27 mouse cellular contexts compared by ENCODE assay signal in genomic region chr9:118950751-118951150, GRCm38 (mm10). TPM values are rescaled to one million over a fixed set of nuclear protein-coding genes. Genes with fewer than 3 reads are reported as not detected.
DNase-seq lines count a peak whose midpoint lies in the region; ATAC-seq and TF ChIP-seq lines count a peak whose summit lies in the region.
"Had no signal": no experiment of that assay in that cellular context is flagged by ENCODE, and none has a peak within 500 bp of the region (broad histone marks: within the 10 kb centered on the region; RNA-seq: fewer than 3 reads in every experiment).

No protein-coding gene starts in this region.

- no peaks in the 10 kb centered on the region for H3K27me3 ChIP-seq in heart, embryonic 15.5 days
- no peaks in the 10 kb centered on the region for H3K27me3 ChIP-seq in lung, postnatal 0 days (replicated peaks; ENCODE audit: insufficient read depth, low read length)
- H3K27me3 ChIP-seq: embryonic facial prominence, embryonic 15.5 days; intestine, embryonic 15.5 days; limb, embryonic 13.5 days; liver, embryonic 13.5 days; midbrain, embryonic 12.5 days had no signal

- H3K4me1 ChIP-seq in heart, embryonic 15.5 days (replicated peaks), result peaks cover 55% of the 10 kb centered on the region
- peaks cover 28% of the 10 kb centered on the region; the same call in 1 of the 2 replicates for H3K4me1 ChIP-seq in lung, postnatal 0 days (ENCODE audit: insufficient read depth, low read depth, low read length)
- H3K4me1 ChIP-seq: midbrain, embryonic 12.5 days had no signal

- H3K9ac ChIP-seq in heart, embryonic 15.5 days, result no peak overlapping the region
- no peak overlapping the region for H3K9ac ChIP-seq in lung, postnatal 0 days (replicated peaks; ENCODE audit: low read depth)
- H3K9ac ChIP-seq: embryonic facial prominence, embryonic 15.5 days; intestine, embryonic 15.5 days; limb, embryonic 13.5 days; liver, embryonic 13.5 days; midbrain, embryonic 12.5 days had no signal

- H3K4me2 ChIP-seq in heart, embryonic 15.5 days, result no peak overlapping the region
- H3K4me2 ChIP-seq in lung, postnatal 0 days (replicated peaks; ENCODE audit: low read depth, low read length), result no peak overlapping the region
- H3K4me2 ChIP-seq: embryonic facial prominence, embryonic 15.5 days; intestine, embryonic 15.5 days; limb, embryonic 13.5 days; liver, embryonic 13.5 days; midbrain, embryonic 12.5 days had no signal

- H3K36me3 ChIP-seq in heart, embryonic 15.5 days, result no peaks in the 10 kb centered on the region
- no peaks in the 10 kb centered on the region for H3K36me3 ChIP-seq in lung, postnatal 0 days (ENCODE audit: insufficient read depth, low read length)
- H3K36me3 ChIP-seq: liver, embryonic 13.5 days; midbrain, embryonic 12.5 days had no signal

- intact Hi-C loops in heart, postnatal 14 days (cut with DNase I), result no loop called here

- peak overlapping the region; percentile 78; the same call in 1 of the 2 replicates for H3K27ac ChIP-seq in heart, embryonic 15.5 days
- peak overlapping the region; percentile 84 for H3K27ac ChIP-seq in lung, postnatal 0 days (ENCODE audit: low read length)
- H3K27ac ChIP-seq: embryonic facial prominence, embryonic 15.5 days; heart, adult 2 months; intestine, embryonic 15.5 days; layer of hippocampus, adult 2 months; limb, embryonic 13.5 days; liver, embryonic 13.5 days; midbrain, embryonic 12.5 days; stomach, postnatal 0 days had no signal

- peak; percentile 57 for DNase-seq in embryo, embryonic 10.5 days (ENCODE audit: low spot score)
- DNase-seq in embryo, embryonic 11 days, result no peak
- DNase-seq in heart, postnatal 14 days, result no peak
- DNase-seq in lung, postnatal 0 days (ENCODE audit: low spot score), result no peak
- DNase-seq in lung, postnatal 25 days (ENCODE audit: low spot score), result no peak
- no peak for DNase-seq in thymus, postnatal 14 days
- no peak for DNase-seq in right cerebral cortex, postnatal 14 days
- DNase-seq: adrenal gland, postnatal 25 days; cerebellum, adult 8-10 months; gastrocnemius, postnatal 14 days; heart, adult 2 months; heart, postnatal 4 days; kidney, adult 8-10 months; kidney, postnatal 25 days; layer of hippocampus, postnatal 36 days; liver, embryonic 13.5 days; thymus, adult 2 months had no signal

- TF ChIP-seq EP300 in lung, postnatal 0 days (IDR thresholded peaks at IDR 0.05), result no peak

- no peak for TF ChIP-seq CTCF in lung, postnatal 0 days (IDR thresholded peaks at IDR 0.05)

- no peaks in the 10 kb centered on the region for H3K9me3 ChIP-seq in heart, embryonic 15.5 days (replicated peaks)
- H3K9me3 ChIP-seq in lung, postnatal 0 days (ENCODE audit: low read length), result no peaks in the 10 kb centered on the region
- H3K9me3 ChIP-seq: embryonic facial prominence, embryonic 15.5 days; liver, embryonic 13.5 days; midbrain, embryonic 12.5 days had no signal

- ATAC-seq in heart, embryonic 15.5 days (replicated peaks; ENCODE audit: insufficient number of reproducible peaks, insufficient read depth, low FRiP score, low read depth), result no peak
- no peak for ATAC-seq in lung, postnatal 0 days
- ATAC-seq: forebrain, embryonic 16.5 days; hindbrain, embryonic 16.5 days; intestine, embryonic 15.5 days had no signal

- WGBS in heart, embryonic 15.5 days, result 79% methylated on average over 2 of the region's 2 CpGs
- WGBS in lung, postnatal 0 days, result 90% methylated on average over 2 of the region's 2 CpGs

- H3K4me3 ChIP-seq in heart, embryonic 15.5 days, result no peak overlapping the region
- H3K4me3 ChIP-seq in lung, postnatal 0 days (ENCODE audit: low read depth, low read length), result no peak overlapping the region
- H3K4me3 ChIP-seq: embryonic facial prominence, embryonic 15.5 days; heart, adult 2 months; intestine, embryonic 15.5 days; layer of hippocampus, adult 2 months; limb, embryonic 13.5 days; liver, embryonic 13.5 days; midbrain, embryonic 12.5 days had no signal

RNA-seq across cellular contexts. Expression of gene Ctdspl, which starts 24.5 kb away (rescaled TPM):
- polyA plus RNA-seq in heart, embryonic 15.5 days (2015; fragmentation: Nextera tagmentation; extraction: Ambion mirVana), result 7.1 and 8.9 TPM in 2 replicates
- 10 to 100 TPM; 12.3 to 13.7 TPM for total RNA-seq in heart, postnatal 14 days (2021)
- polyA plus RNA-seq in lung, postnatal 0 days (2015; fragmentation: Nextera tagmentation; extraction: Ambion mirVana), result 27.8 and 29.9 TPM in 2 replicates
- total RNA-seq: monocyte, adult 5-6 weeks had no signal
